Mouse (Mus musculus) frontal cortex, postnatal 10 days (tissue): ENCODE measurements around the gene H2afv.
A peak's percentile ranks its signal among the peaks of the same experiment; 100 is the strongest.

ENCODE experiments used
- DNase-seq, 2 experiments: peaks; one replicate each; pipeline ENCODE4 v3.0.0; 2022; ENCODE audit warnings: low spot score in 2 of 2, mixed read lengths in 1 of 2

The H2afv gene

GRCm38 (mm10) chr11:6390376-6391053 is 53.7 kb downstream of the H2afv start:
- no peak for DNase-seq

GRCm38 (mm10) chr11:6389483-6389921 is 54.7 kb downstream of the H2afv start:
- DNase-seq = no peak

GRCm38 (mm10) chr11:6388726-6389413 is 55.4 kb downstream of the H2afv start, which contains the start of gene Zmiz2:
Zmiz2 (plus strand) TSS chr11:6389074.
- DNase-seq = peak; percentile 91 to 93

GRCm38 (mm10) chr11:6388126-6388725 is 56.0 kb downstream of the H2afv start:
- DNase-seq = no peak

GRCm38 (mm10) chr11:6380916-6381315 is 63.3 kb downstream of the H2afv start:
- DNase-seq = no peak
